ENCODE assay signal across 13 mouse cellular contexts in the genomic region with DNA sequence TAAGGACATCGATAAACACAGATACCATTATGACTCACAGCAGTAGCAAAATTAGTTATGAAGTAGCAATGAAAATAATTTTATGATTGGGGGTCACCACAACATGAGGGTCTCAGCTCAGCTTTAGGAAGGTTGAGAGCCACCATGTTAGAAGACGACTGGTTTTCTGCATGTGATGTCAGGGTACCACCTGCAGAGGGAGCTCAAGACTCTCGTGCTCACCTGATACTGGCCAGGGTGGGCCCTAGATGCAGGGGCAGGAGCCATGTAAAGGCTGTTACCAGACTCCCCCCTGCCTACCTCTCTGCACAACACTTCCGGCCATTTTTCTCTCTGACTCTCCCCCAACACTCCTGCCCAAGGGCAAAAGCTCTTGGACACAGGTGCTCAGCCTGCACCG. TPM values are rescaled to one million over a fixed set of nuclear protein-coding genes. Genes with fewer than 3 reads are reported as not detected.
DNase-seq lines count a peak whose midpoint lies in the region.
"Had no signal": no experiment of that assay in that cellular context is flagged by ENCODE, and none has a peak within 500 bp of the region (broad histone marks: within the 10 kb centered on the region; RNA-seq: fewer than 3 reads in every experiment).

No protein-coding gene starts in this region.

- no peak overlapping the region for H3K27ac ChIP-seq in heart, embryonic 10.5 days
- H3K27ac ChIP-seq: limb, embryonic 13.5 days had no signal

- H3K4me1 ChIP-seq in heart, embryonic 10.5 days, result peaks cover 34% of the 10 kb centered on the region

- DNase-seq in heart, embryonic 10.5 days (ENCODE audit: low spot score), result peak; percentile 31
- DNase-seq in heart, postnatal 4 days, result no peak
- peak; percentile 25 for DNase-seq in retina, embryonic 14.5 days (ENCODE audit: low spot score)
- no peak for DNase-seq in retina, postnatal 1 day
- DNase-seq in MN1 (ENCODE audit: low spot score), result peak; percentile 37
- DNase-seq in thymus, postnatal 25 days, result peak; percentile 29
- no peak for DNase-seq in cerebellum, adult 11-12 months
- DNase-seq in left cerebral cortex, adult 9 months (ENCODE audit: low spot score in 2 of 2), result no peak
- DNase-seq: cerebellum, adult 9-10 months had no signal

- H3K9me3 ChIP-seq in heart, embryonic 10.5 days, result no peaks in the 10 kb centered on the region
- H3K9me3 ChIP-seq: limb, embryonic 13.5 days had no signal

- H3K36me3 ChIP-seq in heart, embryonic 10.5 days, result no peaks in the 10 kb centered on the region
- H3K36me3 ChIP-seq: limb, embryonic 13.5 days had no signal

- H3K4me3 ChIP-seq in heart, embryonic 10.5 days, result no peak overlapping the region
- H3K4me3 ChIP-seq: limb, embryonic 13.5 days had no signal

- H3K27me3 ChIP-seq in heart, embryonic 10.5 days (ENCODE audit: insufficient read depth, poor library complexity, severe bottlenecking), result no peaks in the 10 kb centered on the region
- H3K27me3 ChIP-seq: limb, embryonic 13.5 days had no signal

- WGBS in heart, embryonic 10.5 days, result 59% methylated on average over 5 of the region's 5 CpGs

RNA-seq across cellular contexts. Expression of a gene that starts 11.2 kb away (rescaled TPM):
- not detected in 2 replicates for polyA plus RNA-seq in heart, embryonic 10.5 days (2016; fragmentation: Nextera tagmentation; extraction: Ambion mirVana)
- total RNA-seq in heart, postnatal 4 days (2021), result 1 to 10 TPM; 2.2 to 2.3 TPM
- total RNA-seq: megakaryocyte, adult 5-6 weeks; monocyte, adult 5-6 weeks had no signal
- polyA plus RNA-seq: inflammation-experienced regulatory T-cells, adult 6 months; limb, embryonic 13.5 days had no signal

RNA-seq across cellular contexts. Expression of a gene that starts 31.2 kb away (rescaled TPM):
- 3.3 and 4.6 TPM in 2 replicates for polyA plus RNA-seq in heart, embryonic 10.5 days (2016; fragmentation: Nextera tagmentation; extraction: Ambion mirVana)
- 10 to 100 TPM; 24.5 to 25.4 TPM for total RNA-seq in heart, postnatal 4 days (2021)

Comparison
In these comparisons a context has a peak if more than half of its experiments do, and no peak if none do; other contexts are left out.
1. DNase-seq: peak in heart, embryonic 10.5 days (single experiment), retina, embryonic 14.5 days (single experiment), MN1 (single experiment) and thymus, postnatal 25 days (single experiment); none in heart, postnatal 4 days (single experiment), retina, postnatal 1 day (single experiment), cerebellum, adult 11-12 months (single experiment) and left cerebral cortex, adult 9 months (0 of 2).